In the genomic region with DNA sequence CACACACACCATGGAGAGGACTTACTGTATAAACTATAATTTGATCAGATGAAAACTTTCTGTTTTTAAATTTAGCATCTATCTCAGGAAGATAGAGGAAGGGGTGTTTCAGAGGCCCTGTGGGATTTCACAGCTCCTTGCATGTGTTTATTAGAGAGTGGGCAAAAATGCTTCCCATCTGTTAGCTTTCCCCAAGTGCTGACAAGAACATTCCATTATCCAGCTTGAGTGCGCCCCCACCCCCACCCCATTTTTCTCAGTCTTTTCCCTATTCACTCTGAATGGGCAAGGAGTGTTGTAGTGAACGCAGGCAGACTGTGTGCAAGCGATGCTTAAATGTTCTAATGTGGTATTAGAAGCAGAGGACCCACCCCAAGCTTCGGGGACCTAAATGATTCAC, we compare ENCODE assay signal across 25 mouse cellular contexts.
DNase-seq lines count a peak whose midpoint lies in the region; ATAC-seq and TF ChIP-seq lines count a peak whose summit lies in the region.
"Had no signal": no experiment of that assay in that cellular context is flagged by ENCODE, and none has a peak within 500 bp of the region (broad histone marks: within the 10 kb centered on the region; RNA-seq: fewer than 3 reads in every experiment).

No protein-coding gene starts in this region.

- ATAC-seq in limb, embryonic 13.5 days (ENCODE audit: low FRiP score, low read depth): peak; percentile 59; the same call in 1 of the 2 replicates
- ATAC-seq in stomach, embryonic 14.5 days (ENCODE audit: insufficient number of reproducible peaks, insufficient read depth, low FRiP score, low read depth): no peak
- no peak for ATAC-seq in stomach, postnatal 0 days (ENCODE audit: low FRiP score, low TSS enrichment)
- ATAC-seq: activated CD4-positive, CD25-positive, alpha-beta regulatory T cell, adult 4 months; CD4-positive, CD25-positive, alpha-beta regulatory T cell, adult 4 months; hindbrain, embryonic 16.5 days; liver, embryonic 12.5 days; liver, postnatal 0 days had no signal

- no peak overlapping the region for H3K27ac ChIP-seq in limb, embryonic 13.5 days
- H3K27ac ChIP-seq in limb, embryonic 10.5 days: no peak overlapping the region
- H3K27ac ChIP-seq in stomach, embryonic 14.5 days (ENCODE audit: low read length): 0 out of 2 replicates have a peak overlapping the region, but pooled peaks have one; percentile 41
- no peak overlapping the region for H3K27ac ChIP-seq in stomach, postnatal 0 days (replicated peaks)
- H3K27ac ChIP-seq in embryonic fibroblast, embryonic 13.5 days (ENCODE audit: insufficient read depth, low read length): peak overlapping the region; percentile 98
- no peak overlapping the region for H3K27ac ChIP-seq in heart, embryonic 10.5 days
- H3K27ac ChIP-seq: embryonic facial prominence, embryonic 13.5 days; heart, embryonic 15.5 days; kidney, embryonic 15.5 days; layer of hippocampus, adult 2 months; left cerebral cortex, adult 2 months; liver, embryonic 12.5 days had no signal

- peaks cover 35% of the 10 kb centered on the region for H3K4me1 ChIP-seq in limb, embryonic 13.5 days
- H3K4me1 ChIP-seq in limb, embryonic 10.5 days: peaks cover 35% of the 10 kb centered on the region
- H3K4me1 ChIP-seq in stomach, embryonic 14.5 days (ENCODE audit: control insufficient read depth, insufficient read depth, low read length): no peaks in the 10 kb centered on the region
- no peaks in the 10 kb centered on the region; the same call in 1 of the 2 replicates for H3K4me1 ChIP-seq in stomach, postnatal 0 days (replicated peaks; ENCODE audit: control insufficient read depth, insufficient read depth)
- peaks cover 12% of the 10 kb centered on the region for H3K4me1 ChIP-seq in embryonic fibroblast, embryonic 13.5 days (ENCODE audit: control insufficient read depth, insufficient read depth, low read length)
- peaks cover 7% of the 10 kb centered on the region; the same call in 1 of the 2 replicates for H3K4me1 ChIP-seq in heart, embryonic 10.5 days
- H3K4me1 ChIP-seq: heart, embryonic 15.5 days had no signal

- no peaks in the 10 kb centered on the region for H3K9me3 ChIP-seq in limb, embryonic 13.5 days
- no peaks in the 10 kb centered on the region for H3K9me3 ChIP-seq in limb, embryonic 10.5 days (replicated peaks)
- H3K9me3 ChIP-seq in stomach, embryonic 14.5 days (ENCODE audit: control insufficient read depth, low read depth, low read length): no peaks in the 10 kb centered on the region
- H3K9me3 ChIP-seq in stomach, postnatal 0 days (ENCODE audit: control insufficient read depth, low read length): no peaks in the 10 kb centered on the region
- H3K9me3 ChIP-seq in heart, embryonic 10.5 days: no peaks in the 10 kb centered on the region
- H3K9me3 ChIP-seq: embryonic facial prominence, embryonic 13.5 days; heart, embryonic 15.5 days; kidney, embryonic 15.5 days; liver, embryonic 12.5 days had no signal

- no peaks in the 10 kb centered on the region for H3K36me3 ChIP-seq in limb, embryonic 13.5 days
- no peaks in the 10 kb centered on the region for H3K36me3 ChIP-seq in limb, embryonic 10.5 days
- H3K36me3 ChIP-seq in stomach, embryonic 14.5 days (ENCODE audit: control insufficient read depth, insufficient read depth, low read length): no peaks in the 10 kb centered on the region
- H3K36me3 ChIP-seq in stomach, postnatal 0 days (ENCODE audit: control insufficient read depth, insufficient read depth, low read length): no peaks in the 10 kb centered on the region
- no peaks in the 10 kb centered on the region for H3K36me3 ChIP-seq in heart, embryonic 10.5 days
- H3K36me3 ChIP-seq: embryonic facial prominence, embryonic 13.5 days; heart, embryonic 15.5 days; kidney, embryonic 15.5 days; liver, embryonic 12.5 days had no signal

- H3K9ac ChIP-seq in limb, embryonic 13.5 days: no peak overlapping the region
- no peak overlapping the region for H3K9ac ChIP-seq in stomach, embryonic 14.5 days (replicated peaks; ENCODE audit: low read depth, low read length)
- H3K9ac ChIP-seq in stomach, postnatal 0 days (ENCODE audit: low read length): no peak overlapping the region
- H3K9ac ChIP-seq: embryonic facial prominence, embryonic 13.5 days; heart, embryonic 15.5 days; kidney, embryonic 15.5 days; liver, embryonic 12.5 days; liver, postnatal 0 days had no signal

- H3K4me2 ChIP-seq in limb, embryonic 13.5 days (replicated peaks): no peak overlapping the region
- H3K4me2 ChIP-seq in stomach, embryonic 14.5 days (replicated peaks; ENCODE audit: low read depth, low read length): no peak overlapping the region
- H3K4me2 ChIP-seq in stomach, postnatal 0 days (replicated peaks; ENCODE audit: low read depth): no peak overlapping the region
- H3K4me2 ChIP-seq: embryonic facial prominence, embryonic 13.5 days; heart, embryonic 15.5 days; kidney, embryonic 15.5 days; liver, embryonic 12.5 days had no signal

- TF ChIP-seq POLR2A in embryonic fibroblast, embryonic 13.5 days (IDR thresholded peaks at IDR 0.05; ENCODE audit: low read depth, low read length): no peak

- H3K27me3 ChIP-seq in limb, embryonic 13.5 days: no peaks in the 10 kb centered on the region
- no peaks in the 10 kb centered on the region for H3K27me3 ChIP-seq in limb, embryonic 10.5 days (ENCODE audit: low read depth, poor library complexity, severe bottlenecking)
- H3K27me3 ChIP-seq in stomach, embryonic 14.5 days (ENCODE audit: control insufficient read depth, insufficient read depth, low read length): no peaks in the 10 kb centered on the region
- no peaks in the 10 kb centered on the region for H3K27me3 ChIP-seq in stomach, postnatal 0 days (ENCODE audit: control insufficient read depth, insufficient read depth, low read length)
- H3K27me3 ChIP-seq in heart, embryonic 10.5 days (ENCODE audit: insufficient read depth, poor library complexity, severe bottlenecking): no peaks in the 10 kb centered on the region
- H3K27me3 ChIP-seq: embryonic facial prominence, embryonic 13.5 days; heart, embryonic 15.5 days; kidney, embryonic 15.5 days; liver, embryonic 12.5 days had no signal

- no peak for DNase-seq in limb, embryonic 10.5 days (ENCODE audit: low spot score)
- DNase-seq in stomach, postnatal 0 days (ENCODE audit: low spot score): no peak
- DNase-seq in adrenal gland, postnatal 36 days: no peak
- DNase-seq in heart, embryonic 10.5 days (ENCODE audit: low spot score): no peak
- DNase-seq: adrenal gland, adult 2 months; cerebellum, adult 18-20 months; gastrocnemius, postnatal 14 days; kidney, adult 18-20 months; kidney, postnatal 25 days; liver, postnatal 0 days; midbrain, embryonic 14.5 days; right cerebral cortex, postnatal 25 days had no signal

- no peak for TF ChIP-seq CTCF in stomach, postnatal 0 days (IDR thresholded peaks at IDR 0.05; ENCODE audit: low read depth)
- no peak for TF ChIP-seq CTCF in embryonic fibroblast, embryonic 13.5 days (IDR thresholded peaks at IDR 0.05; ENCODE audit: borderline replicate concordance, insufficient read depth, low read length)

- WGBS in limb, embryonic 13.5 days: 76% methylated on average over 4 of the region's 4 CpGs
- 91% methylated on average over 4 of the region's 4 CpGs for WGBS in limb, embryonic 10.5 days
- 63% methylated on average over 4 of the region's 4 CpGs for WGBS in stomach, embryonic 14.5 days
- 74% methylated on average over 4 of the region's 4 CpGs for WGBS in stomach, postnatal 0 days
- WGBS in heart, embryonic 10.5 days: 76% methylated on average over 4 of the region's 4 CpGs

- no peak for TF ChIP-seq EP300 in stomach, postnatal 0 days (optimal IDR thresholded peaks at IDR 0.05)

- no peak overlapping the region for H3K4me3 ChIP-seq in limb, embryonic 13.5 days
- no peak overlapping the region for H3K4me3 ChIP-seq in limb, embryonic 10.5 days
- H3K4me3 ChIP-seq in stomach, embryonic 14.5 days (ENCODE audit: low read depth, low read length): no peak overlapping the region
- H3K4me3 ChIP-seq in stomach, postnatal 0 days (ENCODE audit: low read depth, low read length): no peak overlapping the region
- no peak overlapping the region for H3K4me3 ChIP-seq in embryonic fibroblast, embryonic 13.5 days (ENCODE audit: insufficient read depth, low read length)
- no peak overlapping the region for H3K4me3 ChIP-seq in heart, embryonic 10.5 days
- H3K4me3 ChIP-seq: embryonic facial prominence, embryonic 13.5 days; erythroblast, embryonic 14.5 days; heart, embryonic 15.5 days; kidney, embryonic 15.5 days; layer of hippocampus, adult 2 months; left cerebral cortex, adult 2 months; liver, embryonic 12.5 days had no signal

Comparison
In these comparisons a context has a peak if more than half of its experiments do, and no peak if none do; other contexts are left out.
1. H3K27ac ChIP-seq: peak in stomach, embryonic 14.5 days (single experiment) and embryonic fibroblast, embryonic 13.5 days (single experiment); none in limb, embryonic 13.5 days (single experiment), limb, embryonic 10.5 days (single experiment), stomach, postnatal 0 days (single experiment) and heart, embryonic 10.5 days (single experiment).